Mouse (Mus musculus) thymus, adult 2 months (tissue): ENCODE measurements around the gene Zfhx3.

ENCODE experiments used
- CTCF ChIP-seq: fragments of 200-500 bp; IDR thresholded peaks from 2 replicates; pipeline ENCODE4 v1.5.1; 2012; ENCODE audit warnings: mild to moderate bottlenecking, control low read depth, low read length, moderate library complexity, borderline replicate concordance; ENCODE audit not compliant: control insufficient read depth, poor library complexity, insufficient read depth; ENCODE audit errors: extremely low read depth
- POLR2A ChIP-seq: fragments of 200-500 bp; IDR thresholded peaks from 2 replicates; pipeline ENCODE4 v1.6.1; 2012; ENCODE audit warnings: mild to moderate bottlenecking, low read length, control low read depth, moderate library complexity; ENCODE audit not compliant: control insufficient read depth, poor library complexity, insufficient read depth; ENCODE audit errors: extremely low read depth

- TF ChIP-seq CTCF (no peak), POLR2A (no peak)
These were observed 808.4 kb downstream of the Zfhx3 start for GRCm38 (mm10) chr8:108750806-108751205.
